Mouse (Mus musculus) v-Abl transformed pro-B cells (cell line): ENCODE measurements at regions not wholly inside any gene's neighbourhood (a gene's known extent, or its start where the extent isn't known, plus 50 kb on each side); places are given as distances from the start of the nearest gene placed in this dataset.

Experiments used
- in situ Hi-C, 2 experiments: fragments of 400-800 bp; cut with MboI; formaldehyde crosslinking; loops; one replicate each; pipeline ENCODE4 v1.15.1; 2025; ENCODE audit not compliant: unreplicated experiment in 2 of 2

DNA sequence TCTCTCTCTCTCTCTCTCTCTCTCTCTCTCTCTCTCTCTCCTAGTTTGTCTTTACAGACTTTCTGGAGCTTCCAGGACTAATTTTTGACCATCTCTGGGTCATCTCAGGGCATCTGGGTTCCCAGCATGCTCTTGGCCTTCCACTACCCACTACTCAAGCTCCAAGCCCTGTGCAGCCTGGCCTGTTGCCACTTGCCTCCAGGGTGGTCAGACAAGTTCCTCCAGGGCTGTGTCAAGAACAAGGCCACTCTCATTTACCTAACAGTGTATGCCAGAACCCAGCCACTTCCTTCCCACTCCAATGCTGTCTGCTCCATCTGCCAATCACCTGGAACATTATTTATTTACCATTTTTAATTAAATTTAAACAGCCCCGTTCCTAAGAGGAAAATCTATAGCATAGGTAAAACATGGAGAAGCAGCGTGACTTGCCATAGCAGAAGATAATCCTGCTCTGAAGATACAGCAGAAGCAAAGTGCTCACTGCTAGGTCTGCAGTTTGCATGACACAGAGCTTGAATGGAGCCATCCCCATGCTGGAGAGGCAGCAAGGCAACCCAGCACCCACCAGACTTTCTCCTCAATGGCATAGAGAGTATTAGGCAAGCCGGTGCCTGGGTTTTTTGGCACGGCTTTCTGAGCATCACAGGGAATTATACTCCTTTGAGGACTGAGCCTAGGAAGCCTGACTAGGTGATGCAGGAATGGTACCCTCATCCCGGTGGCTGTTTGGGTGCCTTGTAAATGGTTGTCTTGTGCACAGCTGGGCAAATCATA, 54.0 kb downstream of the Foxi1 start:
- in situ Hi-C loops, result loop anchor here (5.0 kb wide), 2 partner anchors 48 to 58 kb away; no protein-coding TSS in a partner anchor

DNA sequence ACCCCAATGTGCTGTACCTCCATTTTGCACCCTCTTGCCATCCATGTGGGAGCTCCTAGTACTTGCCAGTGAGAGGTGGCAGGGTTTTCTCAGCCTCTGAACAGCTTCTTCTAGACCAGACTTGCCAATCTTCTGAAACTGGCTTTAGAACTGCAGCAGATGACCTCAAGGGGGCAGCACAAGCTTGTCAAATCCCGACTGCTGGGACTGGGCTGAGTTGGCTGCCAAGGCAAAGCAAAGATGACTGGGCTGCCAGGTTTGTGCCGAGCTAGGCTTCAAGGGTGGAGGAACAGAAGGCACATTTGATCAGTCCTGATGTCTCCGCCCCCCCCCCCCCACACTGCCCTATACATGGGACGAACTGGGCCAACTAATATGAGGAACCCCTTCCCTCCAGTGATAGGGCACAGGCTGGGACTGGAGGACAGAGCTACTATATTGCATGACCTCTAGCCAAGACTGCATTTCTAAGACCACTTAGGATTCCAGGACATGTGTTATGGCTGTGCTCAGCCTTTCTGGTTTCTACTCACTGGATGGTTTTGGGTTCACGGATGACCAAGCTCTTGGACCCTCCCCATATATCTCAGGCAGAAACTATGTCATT, 51.1 kb upstream of the 4930469K13Rik start:
- in situ Hi-C loops, result no loop called here
